Mouse (Mus musculus) embryonic fibroblast, embryonic 13.5 days (primary cell): ENCODE results near the gene Acsl5.

Source experiments
- CTCF ChIP-seq: IDR thresholded peaks from 2 replicates; pipeline ENCODE4 v1.5.1; 2011; ENCODE audit warnings: mild to moderate bottlenecking, control low read depth, low read length, moderate library complexity, borderline replicate concordance; ENCODE audit not compliant: insufficient read depth
- POLR2A ChIP-seq: IDR thresholded peaks from 2 replicates; pipeline ENCODE4 v1.6.1; 2011; ENCODE audit warnings: low read depth, mild to moderate bottlenecking, control low read depth, low read length, moderate library complexity

- TF ChIP-seq CTCF (no peak), POLR2A (no peak)
Measured at GRCm38 (mm10) chr19:55213617-55214340, 38.0 kb upstream of the Acsl5 start.
